Mouse (Mus musculus): Measurements from ENCODE around the gene Xrcc6.

Xrcc6 gene

DNA sequence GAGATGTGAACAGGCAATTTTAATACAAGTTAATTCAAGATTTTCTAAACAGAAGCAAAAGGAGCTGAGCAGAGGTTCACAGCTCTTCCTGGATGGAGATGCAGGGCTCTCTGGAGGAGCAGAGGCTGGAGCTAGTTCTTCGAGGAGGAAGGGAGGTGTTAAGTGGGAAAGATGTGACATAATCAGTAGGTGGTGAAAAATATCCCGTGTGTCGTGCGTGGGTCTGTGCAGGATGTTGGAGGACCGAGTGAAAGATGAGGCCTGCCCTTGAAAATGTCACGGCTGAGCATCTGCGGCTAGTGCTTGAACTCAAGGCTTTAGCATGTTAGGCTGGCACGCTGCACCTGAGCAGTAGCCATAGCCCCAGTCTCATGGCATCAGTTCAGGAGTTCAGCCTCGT lies 98.0 kb downstream of the Xrcc6 start:
- no peak for DNase-seq (ENCODE audit: low read depth)

GRCm38 (mm10) chr15:82086131-82086530 lies 98.5 kb downstream of the Xrcc6 start:
- DNase-seq (ENCODE audit: low read depth): no peak

DNA sequence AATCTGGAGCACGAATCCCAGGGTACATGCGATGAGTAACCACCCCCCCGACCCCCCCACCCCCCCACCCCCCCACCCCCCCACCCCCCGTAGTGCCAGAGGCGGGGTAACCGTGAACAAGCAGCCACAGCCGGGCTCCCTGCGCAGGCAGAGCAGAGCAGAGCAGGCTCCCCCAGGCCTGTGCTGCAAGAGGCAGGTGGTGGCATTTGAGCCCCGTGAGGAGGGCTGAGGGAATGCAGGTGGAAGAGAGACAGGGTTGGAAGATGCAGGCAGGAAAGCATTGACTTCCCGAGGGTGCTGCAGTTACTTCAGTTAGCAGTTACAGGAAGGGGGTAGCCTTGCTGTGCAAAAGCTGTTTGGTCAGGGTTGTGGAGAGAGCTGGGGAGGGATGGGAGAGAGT lies 99.6 kb downstream of the Xrcc6 start:
- DNase-seq (ENCODE audit: low read depth): no peak
